8 mouse cellular contexts compared by ENCODE assay signal in genomic region chr17:50993294-50993993, GRCm38 (mm10).
A peak's percentile ranks its signal among the peaks of the same experiment; 100 is the strongest.
DNase-seq lines count a peak whose midpoint lies in the region; ATAC-seq and TF ChIP-seq lines count a peak whose summit lies in the region.

No protein-coding gene starts in this region.

- DNase-seq in kidney, adult 9 months = peak; percentile 24
- DNase-seq in kidney, adult 18-20 months = no peak
- DNase-seq in hindbrain, embryonic 10.5 days (ENCODE audit: low spot score) = no peak
- DNase-seq in cerebellum, postnatal 36 days = no peak
- DNase-seq in right cerebral cortex, postnatal 4 days = no peak

- peak; percentile 71; the same call in 1 of the 2 replicates for ATAC-seq in liver, embryonic 12.5 days

- no peak overlapping the region for H3K4me3 ChIP-seq in bone marrow, adult 2 months (replicated peaks; ENCODE audit: control insufficient read depth, low read depth, low read length)
- H3K4me3 ChIP-seq in liver, embryonic 12.5 days = no peak overlapping the region
- no peak overlapping the region for H3K4me3 ChIP-seq in small intestine, adult 2 months (ENCODE audit: low read depth, low read length)
- no peak overlapping the region for H3K4me3 ChIP-seq in hindbrain, embryonic 10.5 days

- H3K36me3 ChIP-seq in liver, embryonic 12.5 days = no peaks in the 10 kb centered on the region
- no peaks in the 10 kb centered on the region for H3K36me3 ChIP-seq in small intestine, adult 2 months (ENCODE audit: control insufficient read depth, insufficient read depth, low read length)
- H3K36me3 ChIP-seq in hindbrain, embryonic 10.5 days = peaks cover 5% of the 10 kb centered on the region; the same call in 1 of the 2 replicates

- H3K9ac ChIP-seq in liver, embryonic 12.5 days = no peak overlapping the region

- no peak for TF ChIP-seq CTCF in bone marrow, adult 2 months (IDR thresholded peaks at IDR 0.05; ENCODE audit: control insufficient read depth, insufficient read depth, low read length)
- no peak for TF ChIP-seq CTCF in small intestine, adult 2 months (IDR thresholded peaks at IDR 0.05; ENCODE audit: extremely low read depth, insufficient read length, insufficient replicate concordance, low read depth, low read length)

- TF ChIP-seq POLR2A in bone marrow, adult 2 months (IDR thresholded peaks at IDR 0.05; ENCODE audit: borderline replicate concordance, control insufficient read depth, low read depth, low read length) = no peak
- no peak for TF ChIP-seq POLR2A in small intestine, adult 2 months (IDR thresholded peaks at IDR 0.05; ENCODE audit: low read depth, low read length)

- no peak overlapping the region for H3K4me2 ChIP-seq in liver, embryonic 12.5 days

- no peaks in the 10 kb centered on the region; the same call in 1 of the 2 replicates for H3K4me1 ChIP-seq in bone marrow, adult 2 months (ENCODE audit: control insufficient read depth, insufficient read depth, low read length)
- peaks cover 8% of the 10 kb centered on the region for H3K4me1 ChIP-seq in liver, embryonic 12.5 days
- H3K4me1 ChIP-seq in small intestine, adult 2 months (ENCODE audit: control insufficient read depth, insufficient read depth, insufficient read length, low read length) = no peaks in the 10 kb centered on the region
- H3K4me1 ChIP-seq in hindbrain, embryonic 10.5 days (replicated peaks) = no peaks in the 10 kb centered on the region

- H3K27ac ChIP-seq in bone marrow, adult 2 months (ENCODE audit: control insufficient read depth, insufficient read depth, low read depth, low read length, poor library complexity) = peak overlapping the region; percentile 54; the same call in 1 of the 2 replicates
- peak overlapping the region; percentile 60 for H3K27ac ChIP-seq in liver, embryonic 12.5 days
- 0 out of 2 replicates have a peak overlapping the region, but pooled peaks have one; percentile 28 for H3K27ac ChIP-seq in small intestine, adult 2 months (ENCODE audit: insufficient read depth, low read depth, low read length)
- no peak overlapping the region for H3K27ac ChIP-seq in hindbrain, embryonic 10.5 days

- H3K9me3 ChIP-seq in liver, embryonic 12.5 days (replicated peaks) = no peaks in the 10 kb centered on the region
- H3K9me3 ChIP-seq in hindbrain, embryonic 10.5 days = peaks cover 4% of the 10 kb centered on the region; the same call in 1 of the 2 replicates

- no peaks in the 10 kb centered on the region for H3K27me3 ChIP-seq in liver, embryonic 12.5 days (replicated peaks)
- no peaks in the 10 kb centered on the region for H3K27me3 ChIP-seq in small intestine, adult 2 months (ENCODE audit: control insufficient read depth, insufficient read depth, low read length)
- no peaks in the 10 kb centered on the region for H3K27me3 ChIP-seq in hindbrain, embryonic 10.5 days (ENCODE audit: insufficient read depth, poor library complexity, severe bottlenecking)

- WGBS in bone marrow, adult 2 months = 28% methylated on average over 3 of the region's 3 CpGs
- WGBS in liver, embryonic 12.5 days (ENCODE audit: insufficient replicate concordance) = 35% methylated on average over 3 of the region's 3 CpGs
- 73% methylated on average over 3 of the region's 3 CpGs for WGBS in small intestine, adult 2 months
- 90% methylated on average over 3 of the region's 3 CpGs for WGBS in hindbrain, embryonic 10.5 days
